Mouse (Mus musculus): ENCODE measurements around the gene 4930572O03Rik. TPM values are rescaled to one million over a fixed set of nuclear protein-coding genes. Genes with fewer than 3 reads are reported as not detected.
"Not testable (repeated sequence)": the region's sequence is repeated elsewhere in the genome, so short reads cannot be mapped to it uniquely, and the experiment has no call there.

Gene 4930572O03Rik
- total RNA-seq (2021) = not detected

DNA sequence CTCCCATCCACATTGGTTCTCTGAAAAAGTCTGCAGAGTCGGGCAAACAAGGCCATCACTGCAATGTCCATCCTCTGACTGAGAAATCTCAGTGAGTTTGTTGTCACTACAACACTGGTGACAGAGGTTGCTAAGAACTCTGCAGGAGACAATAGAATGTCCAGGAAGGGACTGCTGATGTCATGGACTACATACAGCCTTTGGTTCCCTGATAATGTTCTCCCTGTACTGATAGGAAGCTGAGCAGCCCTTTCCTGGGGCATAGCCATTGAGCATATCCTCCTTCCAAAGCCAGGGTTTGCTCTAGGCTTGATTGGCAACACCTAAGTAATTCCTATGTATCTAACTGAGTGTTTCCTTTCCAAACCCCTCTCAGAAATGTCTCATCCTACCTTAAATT, at the start of gene 4930572O03Rik:
4930572O03Rik (minus strand) TSS at position 101 of the 400 bp plus-strand sequence.
- DNase-seq; intact Hi-C loops (cut with DNase I): not testable (repeated sequence)

DNA sequence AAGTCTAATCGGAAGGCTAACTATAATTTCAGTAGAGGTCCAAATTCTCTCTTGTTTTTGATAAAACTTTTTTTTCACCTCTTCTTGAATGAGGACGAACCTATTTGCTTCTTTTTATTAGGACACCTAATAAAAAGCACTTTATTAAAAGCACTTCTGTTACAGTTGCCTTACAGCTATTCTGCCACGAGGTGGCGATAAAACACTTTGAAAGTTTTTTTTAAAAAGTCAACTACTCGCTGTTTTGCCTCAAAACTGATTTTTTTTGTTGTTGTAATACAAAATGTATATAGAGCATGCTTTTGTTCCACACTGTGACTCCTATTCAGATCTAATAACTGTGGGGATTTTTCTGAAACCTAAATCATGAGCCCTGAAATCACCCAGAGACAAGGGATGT, 46.0 kb upstream of the 4930572O03Rik start:
- peak; percentile 14 to 33 for DNase-seq
- intact Hi-C loops (cut with DNase I) = loop anchor here (5.0 kb wide), 1 partner anchor 594 kb away; no protein-coding TSS in a partner anchor

DNA sequence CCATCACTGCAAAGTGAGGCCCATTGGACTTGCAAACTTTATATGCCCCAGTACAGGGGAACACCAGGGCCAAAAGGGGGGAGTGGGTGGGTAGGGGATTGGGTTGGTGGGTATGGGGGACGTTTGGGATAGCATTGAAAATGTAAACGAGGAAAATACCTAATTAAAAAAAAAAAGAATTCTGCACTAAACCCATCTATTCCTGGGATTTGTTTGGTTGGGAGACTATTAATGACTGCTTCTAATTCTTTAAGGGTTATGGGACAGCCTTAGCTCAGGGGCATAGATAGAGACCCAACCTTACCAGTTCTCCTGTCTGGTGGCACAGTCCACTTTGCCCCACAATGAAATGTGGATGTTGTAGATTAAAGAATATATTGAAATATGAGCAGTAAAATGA, 40.9 kb upstream of the 4930572O03Rik start:
- DNase-seq; intact Hi-C loops (cut with DNase I): not testable (repeated sequence)

DNA sequence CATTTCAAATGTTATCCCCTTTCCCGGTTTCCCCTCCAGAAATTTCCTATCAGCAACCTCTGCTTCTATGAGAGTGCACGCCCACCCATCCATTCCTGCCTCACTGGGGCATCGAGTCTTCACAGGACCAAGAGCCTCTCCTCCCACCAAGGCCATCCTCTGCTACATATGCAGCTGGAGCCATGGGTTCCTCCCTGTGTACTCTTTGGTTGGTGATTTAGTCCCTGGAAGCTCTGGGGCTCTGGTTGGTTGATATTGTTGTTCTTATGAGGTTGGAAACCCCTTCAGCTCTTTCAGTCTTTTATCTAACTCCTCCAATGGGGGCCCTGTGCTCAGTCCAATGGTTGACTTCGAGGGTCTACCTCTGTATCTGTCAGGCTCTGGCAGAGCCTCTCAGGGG, 35.0 kb upstream of the 4930572O03Rik start:
- DNase-seq; intact Hi-C loops (cut with DNase I): not testable (repeated sequence)

DNA sequence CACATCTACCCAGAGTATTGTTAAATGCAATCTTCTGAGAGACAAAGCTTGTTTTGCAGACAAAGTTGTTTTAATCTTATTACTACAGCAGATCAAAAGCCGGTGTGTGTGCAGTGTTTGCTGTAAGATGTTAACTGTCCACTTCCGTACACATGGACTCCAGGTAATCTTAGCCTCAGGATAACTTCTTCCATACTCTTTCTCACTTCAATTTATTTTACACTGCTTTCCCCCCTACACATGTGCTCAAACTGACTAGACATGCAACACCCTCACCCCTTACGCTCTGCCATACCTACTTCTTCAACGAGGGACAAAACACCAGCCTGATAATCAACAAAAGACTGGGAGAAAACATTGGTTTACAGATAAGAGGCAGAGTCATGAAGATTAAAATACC, 34.0 kb upstream of the 4930572O03Rik start:
- intact Hi-C loops (cut with DNase I) = not testable (repeated sequence)

DNA sequence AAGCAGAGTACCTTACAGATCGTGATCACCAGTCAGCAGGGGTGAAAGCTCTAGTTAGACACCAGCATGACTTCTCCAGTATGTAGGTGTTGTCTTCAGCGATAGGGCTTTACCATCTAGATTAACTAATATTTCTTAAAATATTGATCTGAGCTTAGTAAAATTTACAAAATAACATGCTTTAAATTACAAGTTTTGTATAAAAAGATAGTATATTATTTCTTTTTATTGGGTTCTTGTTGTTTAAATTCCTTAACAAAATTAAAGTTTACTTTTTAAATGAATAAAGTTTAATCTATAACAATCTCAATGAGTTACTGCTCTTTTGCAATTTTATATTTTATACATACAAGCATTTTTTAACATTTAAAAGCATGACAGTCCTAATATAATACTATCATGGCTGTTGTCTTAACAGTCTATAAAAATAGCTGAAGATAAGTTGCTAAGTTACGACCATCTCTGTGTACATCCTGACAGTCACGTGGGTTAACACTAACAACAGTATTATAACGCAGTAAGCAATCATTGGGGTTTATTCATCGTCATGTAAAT, 32.9 kb upstream of the 4930572O03Rik start:
- intact Hi-C loops (cut with DNase I); DNase-seq: not testable (repeated sequence)

More for the DNA sequence above, 34.0 kb upstream of the 4930572O03Rik start:
- DNase-seq = not testable (repeated sequence)

DNA sequence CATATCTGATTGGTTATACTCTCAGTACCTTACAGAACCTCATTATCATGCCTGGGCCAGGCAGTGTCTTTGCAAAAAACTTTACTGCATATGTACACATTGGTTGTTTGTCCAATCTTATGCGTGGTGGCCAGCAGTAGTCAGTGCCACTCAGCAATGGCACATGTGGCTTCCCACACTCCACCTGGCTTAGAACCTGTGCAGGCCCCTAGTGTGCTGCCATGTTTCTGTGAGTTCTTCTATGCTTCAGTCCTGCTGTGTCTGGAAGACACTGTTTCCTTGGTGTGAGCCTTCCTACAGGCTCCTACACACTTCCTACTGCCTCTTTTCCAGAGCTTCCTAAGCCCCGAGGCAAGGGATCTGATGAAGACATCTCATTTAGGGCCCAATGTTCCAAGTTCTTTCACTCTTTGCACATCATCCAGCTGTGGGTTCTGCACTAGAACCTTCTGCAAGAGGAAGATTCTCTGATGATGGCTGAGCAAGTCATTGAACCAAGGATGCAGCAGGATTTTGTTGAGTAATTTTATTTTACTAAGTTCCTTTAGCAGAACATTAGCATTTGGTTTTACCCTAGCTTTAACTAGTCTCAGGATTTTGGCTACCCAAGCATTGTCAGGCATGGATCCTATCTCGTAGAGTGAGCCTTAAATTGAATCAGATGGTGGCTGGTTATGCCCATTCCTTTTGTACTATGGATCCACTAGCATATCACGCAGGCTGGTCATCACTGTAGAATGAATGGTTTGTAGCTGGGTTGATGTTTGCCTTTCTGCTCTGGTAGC, 32.2 kb upstream of the 4930572O03Rik start:
- DNase-seq; intact Hi-C loops (cut with DNase I): not testable (repeated sequence)

DNA sequence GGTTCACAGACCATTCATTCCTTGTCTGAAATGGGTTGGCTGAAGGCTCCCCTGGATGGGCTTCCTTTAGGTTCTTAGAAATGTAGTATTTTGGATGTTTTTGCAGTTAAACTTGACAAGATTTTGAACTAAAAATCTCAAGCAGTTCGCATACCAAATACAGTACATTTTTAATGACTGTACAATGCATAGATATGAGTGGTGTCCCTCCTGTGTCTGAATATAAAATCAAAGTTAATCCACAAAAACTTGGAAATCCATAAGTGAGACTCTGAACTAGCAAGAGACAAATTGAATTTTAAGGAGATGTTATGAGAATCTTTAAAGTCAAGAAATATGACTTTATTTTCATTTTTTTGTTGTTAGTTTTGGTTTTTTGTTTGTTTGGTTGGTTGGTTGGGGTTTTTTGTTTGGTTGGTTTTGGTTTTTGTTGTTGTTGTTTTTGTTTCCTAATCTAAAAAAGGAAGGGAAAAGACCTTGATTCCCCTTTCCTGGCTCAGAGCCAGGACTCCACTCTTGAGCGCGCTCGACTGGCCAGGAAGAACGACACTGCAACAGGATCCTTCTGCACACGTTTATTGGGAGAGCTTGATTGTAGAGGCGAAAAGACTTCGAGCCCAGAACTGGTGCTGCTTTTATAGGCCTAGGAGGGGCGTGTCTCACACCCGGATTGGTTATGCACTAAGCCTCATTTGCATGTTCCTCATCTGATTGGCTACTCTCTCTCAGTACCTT, 24.6 kb upstream of the 4930572O03Rik start:
- intact Hi-C loops (cut with DNase I); DNase-seq: not testable (repeated sequence)

DNA sequence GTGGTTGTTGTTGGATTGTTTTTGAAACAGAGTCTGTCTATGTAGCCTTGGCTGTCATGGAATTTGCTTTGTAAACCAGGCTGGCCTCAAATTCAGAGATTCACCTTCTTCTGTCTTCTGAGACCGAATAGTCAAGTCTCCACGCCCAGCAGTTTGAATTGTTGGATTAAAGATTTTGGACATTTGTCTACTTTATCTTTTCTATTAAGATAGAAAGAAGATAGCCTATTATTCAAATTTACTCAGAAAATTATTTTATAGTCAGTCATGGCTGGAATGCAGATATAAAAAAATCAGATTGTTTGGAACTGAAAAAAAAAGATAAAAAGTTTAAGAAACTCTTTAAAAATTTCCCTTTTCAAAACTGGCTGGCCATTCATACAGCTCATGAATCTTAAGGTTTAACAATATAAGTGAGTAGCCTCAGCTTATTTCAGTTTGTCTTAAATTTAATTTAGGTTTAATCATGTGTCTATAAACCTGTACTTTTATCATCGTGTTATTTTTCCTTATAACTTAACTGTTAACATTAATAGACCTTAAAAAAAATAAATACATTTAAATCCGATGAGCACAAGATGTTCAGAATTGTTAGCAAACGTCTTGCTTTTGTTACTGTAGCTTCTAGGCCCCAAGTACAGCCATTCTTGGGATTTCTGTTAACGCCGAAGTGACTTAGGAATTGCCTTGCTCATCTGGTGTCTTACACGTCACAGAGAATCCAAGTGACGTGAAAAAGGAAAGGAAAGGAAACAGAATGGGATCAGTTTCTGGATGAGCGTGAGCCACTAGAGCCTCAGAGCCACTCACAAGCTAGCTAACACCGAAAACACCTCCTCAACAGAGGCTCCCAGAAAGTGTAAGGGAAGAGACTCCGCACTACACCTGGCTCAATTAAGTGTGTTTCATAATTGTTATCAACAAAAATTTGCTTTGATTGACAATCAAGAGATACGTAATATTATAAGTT, 23.4 kb upstream of the 4930572O03Rik start:
- intact Hi-C loops (cut with DNase I); DNase-seq: not testable (repeated sequence)

DNA sequence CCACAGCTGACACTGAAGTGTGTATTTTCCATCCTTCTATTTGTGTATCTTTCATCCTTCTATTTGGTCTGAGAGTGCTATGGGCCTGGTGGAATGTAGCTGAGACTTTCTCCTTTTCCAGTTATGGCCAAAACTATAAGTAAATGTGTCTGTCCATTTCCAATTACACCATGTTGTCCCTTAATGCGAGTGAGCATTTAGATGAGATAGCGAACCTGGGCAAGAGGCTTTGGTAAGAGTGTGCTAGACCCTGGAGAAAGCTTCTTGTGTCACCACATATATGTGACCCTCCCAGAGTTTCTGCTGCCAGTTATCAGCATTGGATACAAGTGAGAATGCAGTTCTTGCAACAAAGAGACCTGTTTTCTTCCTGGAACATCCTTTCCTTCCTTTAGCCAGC, 22.0 kb upstream of the 4930572O03Rik start:
- intact Hi-C loops (cut with DNase I); DNase-seq: not testable (repeated sequence)

DNA sequence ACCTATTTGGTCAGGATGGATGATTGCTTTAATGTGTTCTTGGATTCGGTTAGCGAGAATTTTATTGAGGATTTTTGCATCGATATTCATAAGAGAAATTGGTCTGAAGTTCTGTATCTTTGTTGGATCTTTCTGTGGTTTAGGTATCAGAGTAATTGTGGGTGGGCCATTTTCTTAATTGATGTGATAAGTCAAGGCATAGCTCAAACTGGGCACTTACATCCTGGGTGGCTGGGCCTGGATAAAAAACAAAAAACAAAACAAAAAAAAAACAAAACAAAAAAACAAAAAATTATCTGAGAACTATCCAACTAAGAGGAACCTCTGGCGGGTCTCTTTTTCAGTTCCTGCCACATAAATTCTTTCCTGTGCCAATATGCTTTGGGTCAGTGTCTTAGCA, 20.9 kb upstream of the 4930572O03Rik start:
- DNase-seq; intact Hi-C loops (cut with DNase I): not testable (repeated sequence)

DNA sequence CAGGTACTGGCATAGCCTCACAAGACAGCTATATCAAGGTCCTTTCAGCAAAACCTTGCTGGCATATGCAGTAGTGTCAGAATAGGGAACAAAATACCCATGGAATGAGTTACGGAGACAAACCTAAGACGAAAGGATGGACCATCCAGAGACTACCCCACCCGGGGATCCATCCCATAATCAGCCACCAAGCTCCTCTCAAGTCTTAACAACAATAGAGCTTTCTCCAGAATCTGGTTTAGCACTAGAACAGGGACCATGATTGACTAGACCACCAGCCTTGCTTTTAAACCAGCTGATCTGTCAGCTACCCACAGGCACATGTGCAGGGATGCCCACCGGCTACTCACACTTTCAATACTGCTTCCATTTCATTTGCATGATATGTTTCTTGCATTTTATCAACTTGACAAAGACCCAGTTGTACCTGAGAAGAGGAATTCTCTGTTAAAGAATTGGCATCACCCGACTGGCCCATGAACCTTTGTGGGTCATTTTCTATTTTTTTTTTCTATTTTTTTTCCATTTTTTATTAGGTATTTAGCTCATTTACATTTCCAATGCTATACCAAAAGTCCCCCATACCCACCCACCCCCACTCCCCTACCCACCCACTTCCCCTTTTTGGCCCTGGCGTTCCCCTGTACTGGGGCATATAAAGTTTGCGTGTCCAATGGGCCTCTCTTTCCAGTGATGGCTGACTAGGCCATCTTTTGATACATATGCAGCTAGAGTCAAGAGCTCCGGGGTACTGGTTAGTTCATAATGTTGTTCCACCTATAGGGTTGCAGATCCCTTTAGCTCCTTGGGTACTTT, 17.8 kb upstream of the 4930572O03Rik start:
- DNase-seq; intact Hi-C loops (cut with DNase I): not testable (repeated sequence)

DNA sequence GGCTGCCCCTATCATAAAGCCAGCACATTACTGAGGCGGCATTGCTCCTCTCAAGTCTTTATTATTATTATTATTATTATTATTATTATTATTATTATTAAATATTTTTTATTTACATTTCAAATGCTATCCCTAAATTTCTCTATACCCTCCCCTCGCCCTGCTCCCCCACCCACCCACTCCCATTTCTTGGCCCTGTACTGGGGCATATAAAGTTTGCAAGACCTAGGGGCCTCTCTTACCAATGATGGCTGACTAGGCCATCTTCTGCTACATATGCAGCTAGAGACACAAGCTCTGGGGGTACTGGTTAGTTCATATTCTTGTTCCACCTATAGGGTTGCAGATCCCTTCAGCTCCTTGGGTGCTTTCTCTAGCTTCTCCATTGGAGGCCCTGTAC, 17.1 kb upstream of the 4930572O03Rik start:
- intact Hi-C loops (cut with DNase I); DNase-seq: not testable (repeated sequence)

DNA sequence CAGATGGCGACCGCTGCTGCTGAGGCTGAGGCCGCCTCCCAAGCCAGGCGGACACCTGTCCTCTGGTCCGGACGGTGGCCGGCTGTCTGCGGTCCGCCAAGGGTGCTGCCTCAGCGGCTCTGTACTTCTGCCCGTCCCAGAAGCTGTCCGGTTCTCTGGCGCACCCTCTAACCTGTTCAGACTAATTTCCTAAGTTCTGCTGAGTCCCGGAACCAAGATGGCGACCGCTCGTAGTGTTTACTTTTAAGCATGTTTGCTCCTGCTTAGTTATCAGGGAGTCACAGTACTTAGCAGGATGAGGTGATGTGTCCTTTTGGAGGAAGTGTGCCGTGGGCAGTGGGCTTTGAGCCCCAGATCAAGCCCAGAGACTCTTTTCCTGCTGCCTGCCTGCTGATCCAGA, 13.9 kb upstream of the 4930572O03Rik start:
- intact Hi-C loops (cut with DNase I); DNase-seq: not testable (repeated sequence)

DNA sequence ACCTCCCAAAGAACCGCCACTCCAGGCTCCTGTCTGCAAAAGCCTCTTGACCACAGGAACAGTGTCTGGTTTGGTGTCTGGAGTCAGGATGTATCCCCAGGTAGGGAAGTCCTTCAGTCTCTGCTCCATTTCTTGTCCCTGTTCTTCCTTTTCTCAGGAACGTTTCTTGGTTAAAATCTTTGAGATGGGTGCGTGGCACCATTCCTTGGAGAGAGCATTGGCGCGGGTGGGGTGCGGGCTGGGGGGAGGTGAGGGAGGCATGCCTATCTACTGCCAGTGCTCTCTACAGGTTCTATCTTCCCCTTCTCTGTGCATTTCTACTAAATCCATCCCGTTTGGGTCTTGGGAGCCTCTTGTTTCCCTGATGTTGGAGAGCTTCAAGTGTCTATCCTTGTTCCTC, 7.0 kb upstream of the 4930572O03Rik start:
- DNase-seq; intact Hi-C loops (cut with DNase I): not testable (repeated sequence)

DNA sequence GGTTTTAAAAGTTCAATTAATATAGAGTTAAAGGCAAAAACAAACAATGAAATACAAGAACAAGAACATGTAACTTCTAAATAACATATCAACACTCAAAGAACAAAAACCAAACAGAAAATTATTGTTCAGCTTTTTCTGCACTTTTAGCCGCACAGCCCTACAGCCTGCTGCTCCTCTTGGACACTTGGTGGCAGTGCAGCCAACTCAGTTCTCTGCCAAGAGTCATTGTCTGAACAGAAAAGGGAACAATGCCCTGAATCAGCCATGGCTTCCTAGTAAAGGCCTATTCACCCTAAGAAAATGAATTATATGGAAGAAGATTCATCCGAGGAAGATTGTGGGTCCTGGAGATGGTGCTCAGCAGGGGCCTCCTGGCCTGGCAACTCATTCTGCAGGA, 4.5 kb downstream of the 4930572O03Rik start:
- intact Hi-C loops (cut with DNase I) = not testable (repeated sequence)
- peak in 1 of 2 experiments; percentile 5 for DNase-seq

DNA sequence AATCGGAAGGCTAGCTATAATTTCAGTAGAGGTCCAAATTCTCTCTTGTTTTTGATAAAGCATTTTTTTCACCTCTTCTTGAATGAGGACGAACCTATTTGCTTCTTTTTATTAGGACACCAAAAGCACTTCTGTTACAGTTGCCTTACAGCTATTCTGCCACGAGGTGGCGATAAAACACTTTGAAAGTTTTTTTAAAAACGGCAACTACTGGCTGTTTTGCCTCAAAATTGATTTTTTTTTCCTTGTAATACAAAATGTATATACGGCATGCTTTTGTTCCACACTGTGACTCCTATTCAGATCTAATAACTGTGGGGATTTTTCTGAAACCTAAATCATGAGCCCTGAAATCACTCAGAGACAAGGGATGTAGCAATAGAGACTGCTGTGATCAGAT, 11.2 kb downstream of the 4930572O03Rik start:
- DNase-seq; intact Hi-C loops (cut with DNase I): not testable (repeated sequence)

DNA sequence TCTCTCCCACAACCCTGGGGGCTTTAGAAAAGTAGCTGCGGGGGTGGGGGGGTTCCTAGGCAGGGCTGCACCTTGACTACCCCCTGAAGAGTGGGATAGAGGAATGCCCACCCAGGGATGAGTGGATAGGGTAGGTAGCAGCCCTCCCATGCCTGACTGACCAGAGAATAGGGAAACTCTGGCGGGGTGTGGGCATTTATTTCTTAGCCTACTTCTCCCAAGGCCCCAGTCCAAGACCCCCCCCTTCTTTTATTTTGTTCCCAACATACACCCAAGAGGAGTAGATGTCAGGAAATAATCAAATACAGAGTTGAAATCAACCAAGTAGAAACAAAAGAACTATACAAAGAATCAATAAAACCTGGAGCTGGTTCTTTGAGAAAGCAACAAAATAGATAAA, 19.2 kb downstream of the 4930572O03Rik start:
- DNase-seq; intact Hi-C loops (cut with DNase I): not testable (repeated sequence)

DNA sequence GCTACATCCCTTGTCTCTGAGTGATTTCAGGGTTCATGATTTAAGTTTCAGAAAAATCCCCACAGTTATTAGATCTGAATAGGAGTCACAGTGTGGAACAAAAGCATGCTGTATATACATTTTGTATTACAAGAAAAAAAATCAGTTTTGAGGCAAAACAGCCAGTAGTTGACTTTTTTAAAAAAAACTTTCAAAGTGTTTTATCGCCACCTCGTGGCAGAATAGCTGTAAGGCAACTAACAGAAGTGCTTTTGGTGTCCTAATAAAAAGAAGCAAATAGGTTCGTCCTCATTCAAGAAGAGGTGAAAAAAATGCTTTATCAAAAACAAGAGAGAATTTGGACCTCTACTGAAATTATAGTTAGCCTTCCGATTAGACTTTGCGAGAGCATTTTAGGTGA, 26.8 kb downstream of the 4930572O03Rik start:
- DNase-seq = peak in 1 of 2 experiments; percentile 5
- intact Hi-C loops (cut with DNase I) = not testable (repeated sequence)

Measured in heart, postnatal 10 days (tissue).